8 mouse cellular contexts compared by ENCODE assay signal in the genomic region with DNA sequence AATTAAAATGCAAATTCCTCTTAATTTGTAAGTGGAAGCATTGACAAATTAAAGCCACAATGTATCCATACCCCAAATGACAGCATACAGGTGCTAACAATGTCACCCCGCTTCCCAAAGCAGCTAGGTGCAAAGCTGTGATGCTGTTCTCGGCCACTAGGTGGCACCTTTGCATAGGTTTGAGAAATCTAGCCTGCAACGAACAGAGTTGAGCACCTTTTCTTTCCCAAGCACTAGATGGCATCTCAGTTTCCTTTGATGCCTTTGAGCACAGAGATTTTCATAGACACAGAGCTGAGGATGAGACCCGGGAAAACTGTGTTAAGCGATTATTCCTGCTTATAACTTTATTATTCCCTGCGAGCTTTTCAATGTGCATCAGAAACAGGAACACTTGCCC.
A peak's percentile ranks its signal among the peaks of the same experiment; 100 is the strongest.
DNase-seq lines count a peak whose midpoint lies in the region; ATAC-seq and TF ChIP-seq lines count a peak whose summit lies in the region.

No protein-coding gene starts in this region.

- H3K36me3 ChIP-seq in embryonic facial prominence, embryonic 11.5 days (replicated peaks; ENCODE audit: control insufficient read depth, insufficient read depth, low read depth, low read length): no peaks in the 10 kb centered on the region
- no peaks in the 10 kb centered on the region for H3K36me3 ChIP-seq in heart, embryonic 11.5 days (ENCODE audit: control insufficient read depth, insufficient read depth, low read length)
- H3K36me3 ChIP-seq in kidney, embryonic 15.5 days: no peaks in the 10 kb centered on the region
- no peaks in the 10 kb centered on the region for H3K36me3 ChIP-seq in limb, embryonic 14.5 days (ENCODE audit: control insufficient read depth, insufficient read depth, low read length)
- H3K36me3 ChIP-seq in stomach, embryonic 15.5 days: no peaks in the 10 kb centered on the region

- H3K27ac ChIP-seq in embryonic facial prominence, embryonic 11.5 days (replicated peaks; ENCODE audit: low read depth, low read length): no peak overlapping the region
- H3K27ac ChIP-seq in heart, embryonic 11.5 days (ENCODE audit: low read depth, low read length): no peak overlapping the region
- H3K27ac ChIP-seq in kidney, embryonic 15.5 days: no peak overlapping the region
- no peak overlapping the region for H3K27ac ChIP-seq in limb, embryonic 14.5 days (replicated peaks; ENCODE audit: low read depth, low read length)
- no peak overlapping the region for H3K27ac ChIP-seq in stomach, embryonic 15.5 days

- WGBS in embryonic facial prominence, embryonic 11.5 days: 5% methylated on average over 6 of the region's 6 CpGs
- 6% methylated on average over 6 of the region's 6 CpGs for WGBS in heart, embryonic 11.5 days (ENCODE audit: insufficient replicate concordance)
- 3% methylated on average over 6 of the region's 6 CpGs for WGBS in kidney, embryonic 15.5 days
- 2% methylated on average over 6 of the region's 6 CpGs for WGBS in limb, embryonic 14.5 days
- WGBS in stomach, embryonic 15.5 days: 4% methylated on average over 6 of the region's 6 CpGs

- no peaks in the 10 kb centered on the region for H3K4me1 ChIP-seq in embryonic facial prominence, embryonic 11.5 days (ENCODE audit: control insufficient read depth, insufficient read depth, low read length)
- H3K4me1 ChIP-seq in heart, embryonic 11.5 days (ENCODE audit: control insufficient read depth, insufficient read depth, low read length): no peaks in the 10 kb centered on the region
- no peaks in the 10 kb centered on the region for H3K4me1 ChIP-seq in kidney, embryonic 15.5 days
- H3K4me1 ChIP-seq in limb, embryonic 14.5 days (ENCODE audit: control insufficient read depth, insufficient read depth, low read length): no peaks in the 10 kb centered on the region
- H3K4me1 ChIP-seq in stomach, embryonic 15.5 days: no peaks in the 10 kb centered on the region

- H3K4me2 ChIP-seq in embryonic facial prominence, embryonic 11.5 days (ENCODE audit: low read depth, low read length): no peak overlapping the region
- no peak overlapping the region for H3K4me2 ChIP-seq in heart, embryonic 11.5 days
- H3K4me2 ChIP-seq in kidney, embryonic 15.5 days: peak overlapping the region; percentile 38; the same call in 1 of the 2 replicates
- H3K4me2 ChIP-seq in limb, embryonic 14.5 days (replicated peaks; ENCODE audit: low read depth, low read length, severe bottlenecking): no peak overlapping the region
- no peak overlapping the region for H3K4me2 ChIP-seq in stomach, embryonic 15.5 days

- H3K4me3 ChIP-seq in embryonic facial prominence, embryonic 11.5 days (ENCODE audit: low read depth, low read length): no peak overlapping the region
- no peak overlapping the region for H3K4me3 ChIP-seq in heart, embryonic 11.5 days (ENCODE audit: low read depth, low read length)
- no peak overlapping the region for H3K4me3 ChIP-seq in kidney, embryonic 15.5 days (replicated peaks)
- no peak overlapping the region for H3K4me3 ChIP-seq in limb, embryonic 14.5 days (replicated peaks; ENCODE audit: low read length)
- no peak overlapping the region for H3K4me3 ChIP-seq in stomach, embryonic 15.5 days (replicated peaks)

- ATAC-seq in embryonic facial prominence, embryonic 11.5 days (replicated peaks; ENCODE audit: insufficient number of reproducible peaks, low FRiP score, low TSS enrichment, low read depth): peak; percentile 79; the same call in 1 of the 2 replicates
- 0 out of 2 replicates have a peak, but pooled peaks have one; percentile 67 for ATAC-seq in heart, embryonic 11.5 days (replicated peaks; ENCODE audit: insufficient number of reproducible peaks, low FRiP score, low TSS enrichment)
- peak; percentile 94 for ATAC-seq in kidney, embryonic 15.5 days (replicated peaks; ENCODE audit: low FRiP score)
- ATAC-seq in limb, embryonic 14.5 days (ENCODE audit: low FRiP score, low read depth): peak; percentile 78; the same call in 1 of the 2 replicates
- peak; percentile 50; the same call in 1 of the 2 replicates for ATAC-seq in stomach, embryonic 15.5 days (ENCODE audit: insufficient read depth, low FRiP score, low read depth)

- no peaks in the 10 kb centered on the region for H3K9me3 ChIP-seq in embryonic facial prominence, embryonic 11.5 days (replicated peaks; ENCODE audit: control insufficient read depth, low read length)
- H3K9me3 ChIP-seq in heart, embryonic 11.5 days (replicated peaks; ENCODE audit: control insufficient read depth, low read length): no peaks in the 10 kb centered on the region
- no peaks in the 10 kb centered on the region for H3K9me3 ChIP-seq in kidney, embryonic 15.5 days (replicated peaks)
- no peaks in the 10 kb centered on the region for H3K9me3 ChIP-seq in limb, embryonic 14.5 days (ENCODE audit: control insufficient read depth, low read length)
- H3K9me3 ChIP-seq in stomach, embryonic 15.5 days: no peaks in the 10 kb centered on the region

- DNase-seq in 416B (ENCODE audit: low read depth): peak; percentile 72
- DNase-seq in adrenal gland, postnatal 25 days: peak; percentile 75
- peak; percentile 94 for DNase-seq in embryonic facial prominence, embryonic 11.5 days (ENCODE audit: low spot score)
- peak; percentile 89 for DNase-seq in limb, embryonic 14.5 days (ENCODE audit: low spot score)
- DNase-seq in naive thymus-derived CD4-positive, alpha-beta T cell, adult 2 months (ENCODE audit: low read depth): peak; percentile 41

- no peak overlapping the region for H3K9ac ChIP-seq in embryonic facial prominence, embryonic 11.5 days (replicated peaks; ENCODE audit: low read length)
- H3K9ac ChIP-seq in heart, embryonic 11.5 days (ENCODE audit: low read depth, low read length): no peak overlapping the region
- no peak overlapping the region for H3K9ac ChIP-seq in kidney, embryonic 15.5 days
- no peak overlapping the region for H3K9ac ChIP-seq in limb, embryonic 14.5 days (ENCODE audit: low read depth, low read length, severe bottlenecking)
- no peak overlapping the region for H3K9ac ChIP-seq in stomach, embryonic 15.5 days

- no peak for TF ChIP-seq POLR2A in limb, embryonic 14.5 days (IDR thresholded peaks at IDR 0.05; ENCODE audit: borderline replicate concordance, extremely low read depth, insufficient read depth, insufficient read length)

- H3K27me3 ChIP-seq in embryonic facial prominence, embryonic 11.5 days (ENCODE audit: control insufficient read depth, insufficient read depth, low read length): no peaks in the 10 kb centered on the region
- H3K27me3 ChIP-seq in heart, embryonic 11.5 days (ENCODE audit: control insufficient read depth, insufficient read depth, low read length): no peaks in the 10 kb centered on the region
- H3K27me3 ChIP-seq in kidney, embryonic 15.5 days: 0 out of 2 replicates have a peak, but pooled peaks cover 3% of the 10 kb centered on the region
- no peaks in the 10 kb centered on the region for H3K27me3 ChIP-seq in limb, embryonic 14.5 days (ENCODE audit: control insufficient read depth, insufficient read depth, low read length)
- H3K27me3 ChIP-seq in stomach, embryonic 15.5 days (replicated peaks): no peaks in the 10 kb centered on the region

Comparison
In these comparisons a context has a peak if more than half of its experiments do, and no peak if none do; other contexts are left out.
1. DNase-seq: peak in every context shown above with its lines; median percentile 94 in embryonic facial prominence, embryonic 11.5 days; 89 in limb, embryonic 14.5 days; 75 in adrenal gland, postnatal 25 days; 72 in 416B; 41 in naive thymus-derived CD4-positive, alpha-beta T cell, adult 2 months.